Mouse (Mus musculus): ENCODE data around the gene Ctsc.
"Not testable (repeated sequence)": the region's sequence is repeated elsewhere in the genome, so short reads cannot be mapped to it uniquely, and the experiment has no call there.

Ctsc gene

DNA sequence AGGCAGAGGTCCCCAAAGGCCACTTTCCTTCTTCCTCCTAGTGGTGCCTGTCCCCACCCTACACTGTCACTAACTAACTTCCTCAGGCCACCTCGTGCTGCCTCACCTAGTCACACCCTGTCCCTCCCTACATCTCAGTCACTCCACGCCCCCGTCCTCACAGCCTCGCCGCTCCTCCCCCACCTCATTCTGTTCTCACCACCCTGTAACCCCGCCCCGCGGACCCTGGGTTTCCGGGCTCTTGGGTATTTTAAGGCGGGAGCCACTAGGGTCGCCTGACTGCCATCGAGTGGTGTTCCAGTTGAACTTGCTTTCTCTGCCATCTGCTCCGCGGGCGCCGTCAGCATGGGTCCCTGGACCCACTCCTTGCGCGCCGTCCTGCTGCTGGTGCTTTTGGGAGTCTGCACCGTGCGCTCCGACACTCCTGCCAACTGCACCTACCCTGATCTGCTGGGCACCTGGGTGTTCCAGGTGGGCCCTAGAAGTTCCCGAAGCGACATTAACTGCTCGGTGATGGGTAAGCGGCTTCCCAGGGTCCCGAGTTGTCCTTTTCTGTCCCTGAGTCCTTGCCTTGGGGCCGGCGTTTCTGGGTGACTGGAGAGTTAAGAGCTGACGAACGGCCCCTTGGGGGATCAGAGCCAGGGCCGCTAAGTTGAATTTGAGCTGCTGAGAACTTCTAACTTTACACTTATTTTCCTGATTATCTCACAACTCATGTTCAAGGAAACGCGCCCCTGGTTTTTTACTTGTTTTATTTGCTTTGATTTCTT is at the start of gene Ctsc:
Gene Ctsc (plus strand): TSS at position 228 of the 770 bp plus-strand sequence.
- no peak for DNase-seq (ENCODE audit: low read depth, low spot score)

GRCm38 (mm10) chr7:88229051-88229450 is 48.8 kb upstream of the Ctsc start:
- no peak for DNase-seq (ENCODE audit: low read depth, low spot score)

DNA sequence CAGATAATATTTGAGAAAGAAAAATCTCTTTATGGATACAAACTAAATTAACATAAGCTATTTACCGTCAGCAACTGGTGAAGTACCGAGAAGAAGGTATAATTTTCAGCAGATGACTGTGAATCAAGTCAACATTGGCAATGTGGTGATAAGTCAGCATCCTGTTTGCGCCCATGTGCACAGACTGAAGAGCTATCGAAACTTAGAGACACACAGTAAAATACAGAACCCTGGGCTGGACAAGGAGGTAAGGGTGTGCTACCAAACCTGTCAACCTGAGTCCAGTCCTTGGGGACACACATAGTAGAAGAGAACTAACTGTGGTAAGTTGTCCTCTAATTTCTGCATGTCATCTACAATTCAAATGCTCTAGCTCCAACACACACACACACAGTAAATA is 47.8 kb upstream of the Ctsc start:
- DNase-seq (ENCODE audit: low read depth, low spot score): no peak

- DNase-seq (ENCODE audit: low read depth, low spot score): no peak
These were observed 46.9 kb upstream of the Ctsc start for GRCm38 (mm10) chr7:88230756-88231522.

DNA sequence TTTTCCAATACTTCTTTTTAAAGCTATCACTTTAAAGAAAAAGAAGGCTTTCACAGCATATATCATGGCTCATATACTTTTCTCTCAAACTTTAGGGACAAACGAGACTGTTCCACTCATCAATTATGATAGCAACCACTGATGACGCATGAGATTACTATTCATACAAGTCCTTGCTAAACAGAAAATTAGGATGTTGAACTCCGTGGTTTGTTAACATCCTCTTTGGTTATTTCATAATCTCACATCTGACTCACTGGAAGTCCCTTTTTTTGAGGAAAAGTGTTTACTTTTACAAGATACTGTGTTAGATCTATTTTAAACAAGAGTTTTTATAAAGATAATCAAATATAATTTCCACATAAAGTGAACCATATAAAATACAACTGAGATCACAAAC is 34.8 kb upstream of the Ctsc start:
- DNase-seq (ENCODE audit: low read depth, low spot score): no peak

DNA sequence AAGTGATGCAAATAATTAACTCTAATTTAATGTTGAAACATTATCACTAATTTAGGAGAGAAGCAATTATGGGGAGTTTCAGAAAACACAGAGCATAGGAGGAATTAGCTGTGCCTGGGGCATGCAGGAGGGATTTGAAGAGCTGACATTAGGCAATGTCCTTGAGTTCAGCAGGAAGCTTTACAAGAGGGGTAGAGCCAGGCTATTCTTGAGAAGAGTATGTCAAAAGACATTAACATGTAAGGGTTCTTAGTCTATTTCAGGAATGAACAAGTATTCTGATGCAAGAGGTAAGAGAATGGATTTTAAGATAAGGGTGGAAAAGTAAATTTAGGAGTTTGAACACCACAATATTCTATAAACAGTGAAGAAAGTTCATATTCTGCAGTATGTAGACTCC is 33.4 kb upstream of the Ctsc start:
- no peak for DNase-seq (ENCODE audit: low read depth, low spot score)

GRCm38 (mm10) chr7:88250380-88250779 is 27.5 kb upstream of the Ctsc start:
- not testable (repeated sequence) for DNase-seq (ENCODE audit: low read depth, low spot score)

DNA sequence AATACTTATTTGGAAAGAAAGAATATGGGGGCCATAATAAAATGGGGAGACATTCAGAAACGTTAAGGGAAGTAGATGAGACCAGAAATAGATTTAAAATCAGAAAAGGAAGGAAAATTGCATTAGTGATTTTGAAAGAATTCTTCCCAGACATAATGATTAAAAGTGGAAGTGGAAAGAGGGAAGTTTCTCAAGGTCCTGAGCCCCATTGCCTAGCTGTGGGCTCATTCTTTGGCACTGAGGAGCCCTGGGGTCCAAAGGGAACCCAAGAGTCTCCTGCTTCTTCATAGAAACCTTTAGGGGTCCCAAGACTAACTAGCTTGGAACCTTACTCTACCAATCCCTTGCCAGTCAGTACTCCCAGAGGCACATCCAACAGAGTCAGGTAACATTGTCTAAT is 26.4 kb upstream of the Ctsc start:
- no peak for DNase-seq (ENCODE audit: low read depth, low spot score)

DNA sequence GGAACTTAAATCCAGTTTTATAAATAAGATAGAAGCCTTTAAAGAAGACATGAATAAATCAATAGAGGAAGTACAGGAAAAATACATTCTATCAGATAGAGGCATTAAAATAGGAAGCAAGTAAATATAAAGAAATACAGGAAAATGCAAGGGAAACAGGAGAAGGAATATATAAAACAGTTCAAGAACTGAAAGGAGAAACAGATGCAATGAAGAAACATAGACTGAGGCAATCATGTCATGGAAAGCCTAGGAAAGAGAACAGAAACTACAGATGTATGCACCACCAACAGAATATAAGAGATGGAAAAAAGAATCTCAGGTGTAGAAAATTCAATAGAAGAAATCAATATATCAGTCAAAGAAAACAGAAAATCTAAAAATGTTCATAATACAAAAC is 25.8 kb upstream of the Ctsc start:
- DNase-seq (ENCODE audit: low read depth, low spot score): no peak

- no peak for DNase-seq (ENCODE audit: low read depth, low spot score)
These were observed 23.0 kb upstream of the Ctsc start for GRCm38 (mm10) chr7:88254884-88255283.

- no peak for DNase-seq (ENCODE audit: low read depth, low spot score)
These were observed 18.5 kb upstream of the Ctsc start for GRCm38 (mm10) chr7:88259155-88259925.

DNA sequence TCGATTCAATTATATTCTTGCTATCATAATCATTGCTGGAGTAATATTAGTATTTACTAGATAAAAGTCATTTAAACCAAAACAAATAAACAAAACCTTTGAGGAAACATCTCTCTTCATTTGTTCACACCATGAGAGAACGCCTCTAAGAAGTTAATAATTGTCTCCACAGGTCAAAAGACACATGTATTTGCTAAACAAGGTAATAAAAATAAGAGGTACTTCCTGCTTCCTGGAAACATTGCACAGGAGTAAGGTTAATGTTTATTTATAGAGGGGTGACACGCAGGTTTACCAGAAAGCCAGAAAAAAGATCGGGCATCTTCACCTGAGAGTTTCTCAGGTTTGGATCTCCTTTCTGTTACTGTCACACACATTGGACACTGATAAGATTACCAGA is 16.1 kb upstream of the Ctsc start:
- no peak for DNase-seq (ENCODE audit: low read depth, low spot score)

- DNase-seq (ENCODE audit: low read depth, low spot score): no peak
These were observed 13.0 kb upstream of the Ctsc start for GRCm38 (mm10) chr7:88264861-88265260.

- DNase-seq (ENCODE audit: low read depth, low spot score): no peak
These were observed 8.0 kb upstream of the Ctsc start for GRCm38 (mm10) chr7:88269913-88270312.

DNA sequence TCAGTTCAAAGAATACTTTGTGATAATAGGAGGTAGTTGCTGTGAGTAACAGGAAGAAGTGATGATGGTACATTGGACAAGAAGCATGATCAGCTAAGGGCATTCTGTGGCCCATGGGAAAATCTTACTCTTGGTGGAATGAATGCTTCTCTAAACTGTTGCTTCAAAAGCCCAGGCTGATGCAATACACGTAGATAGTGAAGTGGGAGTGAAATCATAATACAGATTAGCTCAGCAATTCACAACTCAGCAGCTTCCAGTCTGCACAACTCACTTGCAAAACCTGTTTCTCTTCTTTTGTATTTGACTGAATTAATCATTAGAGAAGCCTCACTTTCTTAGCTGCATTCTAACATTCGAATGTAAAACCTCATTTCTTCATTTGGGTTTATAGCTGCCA is 6.4 kb upstream of the Ctsc start:
- DNase-seq (ENCODE audit: low read depth, low spot score): no peak

GRCm38 (mm10) chr7:88276914-88277765 is 745 bp upstream of the Ctsc start:
- DNase-seq (ENCODE audit: low read depth, low spot score): no peak

GRCm38 (mm10) chr7:88278628-88279196 is 827 bp downstream of the Ctsc start:
- DNase-seq (ENCODE audit: low read depth, low spot score): no peak

DNA sequence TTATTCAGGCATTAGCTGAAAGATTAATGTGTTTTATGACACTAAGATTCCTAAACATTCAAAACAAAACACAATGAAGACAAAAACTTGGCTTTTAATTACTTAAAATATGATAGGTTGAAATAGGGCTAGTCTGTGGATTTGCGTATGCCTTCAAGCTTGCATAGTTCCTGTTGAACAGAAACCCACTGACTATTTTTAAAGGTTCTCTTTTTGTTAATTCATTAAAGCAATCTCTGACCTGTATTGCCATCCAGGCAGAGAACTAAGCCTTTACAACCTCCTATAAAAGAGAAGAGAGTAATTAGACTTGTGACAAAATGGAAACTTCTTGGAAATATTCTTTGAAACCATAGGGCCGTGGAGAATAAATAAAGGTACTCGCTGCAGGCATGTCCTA is 7.4 kb downstream of the Ctsc start:
- DNase-seq (ENCODE audit: low read depth, low spot score): no peak

- no peak for DNase-seq (ENCODE audit: low read depth, low spot score)
These were observed 13.2 kb downstream of the Ctsc start for GRCm38 (mm10) chr7:88291036-88291435.

DNA sequence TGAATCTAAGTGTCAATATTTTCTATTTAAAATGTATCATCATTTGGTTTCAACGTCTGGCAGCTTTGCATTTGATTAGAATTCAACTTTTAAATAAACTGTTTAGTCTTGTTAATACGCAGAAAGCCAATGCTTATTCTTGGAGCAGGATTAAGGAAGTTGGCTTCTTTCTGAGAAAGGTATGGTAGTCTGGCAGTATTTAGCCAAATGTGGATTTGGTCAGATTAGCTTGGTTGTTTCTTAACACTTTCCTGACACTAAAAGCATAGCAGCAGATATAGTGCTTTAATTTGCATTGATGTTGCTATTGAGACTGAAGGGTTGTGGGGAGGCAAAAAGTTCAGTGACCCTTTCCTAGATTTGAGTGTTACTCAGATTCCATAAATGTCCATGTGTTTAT is 14.2 kb downstream of the Ctsc start:
- no peak for DNase-seq (ENCODE audit: low read depth, low spot score)

- DNase-seq (ENCODE audit: low read depth, low spot score): no peak
These were observed 16.0 kb downstream of the Ctsc start for GRCm38 (mm10) chr7:88293907-88294306.

Measured in retina, adult 2 months (tissue).